Mouse (Mus musculus): Measurements from ENCODE around the gene Agbl4. TPM values are rescaled to one million over a fixed set of nuclear protein-coding genes. Genes with fewer than 3 reads are reported as not detected.

Agbl4 gene
- polyA plus RNA-seq, 1 experiment, result not detected

- Histone ChIP-seq H3K27me3 (replicated peaks) (no peaks in the 10 kb centered on the region), H3K9me3 (no peaks in the 10 kb centered on the region; the same call in 1 of the 2 replicates), H3K36me3 (replicated peaks; ENCODE audit: low read length) (no peaks in the 10 kb centered on the region), H3K4me3 (replicated peaks) (no peak overlapping the region), H3K4me1 (no peaks in the 10 kb centered on the region)
- TF ChIP-seq GATA1 (IDR thresholded peaks at IDR 0.05; ENCODE audit: borderline replicate concordance, low read length) (no peak), FLI1 (IDR thresholded peaks at IDR 0.05; ENCODE audit: low read length) (no peak)
Measured at GRCm38 (mm10) chr4:111555426-111555825, 1158.0 kb downstream of the Agbl4 start.

- Histone ChIP-seq H3K36me3 (replicated peaks; ENCODE audit: low read length) (no peaks in the 10 kb centered on the region), H3K4me3 (replicated peaks) (no peak overlapping the region), H3K27me3 (replicated peaks) (no peaks in the 10 kb centered on the region), H3K4me1 (no peaks in the 10 kb centered on the region), H3K9me3 (no peaks in the 10 kb centered on the region)
- TF ChIP-seq GATA1 (IDR thresholded peaks at IDR 0.05; ENCODE audit: borderline replicate concordance, low read length) (no peak), FLI1 (IDR thresholded peaks at IDR 0.05; ENCODE audit: low read length) (no peak)
Measured at GRCm38 (mm10) chr4:111577087-111577773, 1179.8 kb downstream of the Agbl4 start.

- no peaks in the 10 kb centered on the region for H3K9me3 ChIP-seq
- no peaks in the 10 kb centered on the region for H3K27me3 ChIP-seq (replicated peaks)
- no peak for TF ChIP-seq FLI1 (IDR thresholded peaks at IDR 0.05; ENCODE audit: low read length)
- no peak overlapping the region for H3K4me3 ChIP-seq (replicated peaks)
- H3K36me3 ChIP-seq (replicated peaks; ENCODE audit: low read length), result no peaks in the 10 kb centered on the region
- no peaks in the 10 kb centered on the region for H3K4me1 ChIP-seq
Measured at GRCm38 (mm10) chr4:111579115-111579862, 1181.8 kb downstream of the Agbl4 start.

- TF ChIP-seq FLI1 (IDR thresholded peaks at IDR 0.05; ENCODE audit: low read length), result no peak
- TF ChIP-seq GATA1 (IDR thresholded peaks at IDR 0.05; ENCODE audit: borderline replicate concordance, low read length), result no peak
- Histone ChIP-seq H3K36me3 (replicated peaks; ENCODE audit: low read length) (no peaks in the 10 kb centered on the region), H3K4me3 (replicated peaks) (no peak overlapping the region), H3K27me3 (replicated peaks) (no peaks in the 10 kb centered on the region), H3K4me1 (no peaks in the 10 kb centered on the region), H3K9me3 (no peaks in the 10 kb centered on the region)
Measured at GRCm38 (mm10) chr4:111579863-111580224, 1182.4 kb downstream of the Agbl4 start.

GRCm38 (mm10) chr4:111580239-111580638 is 1182.8 kb downstream of the Agbl4 start:
- Histone ChIP-seq H3K36me3 (replicated peaks; ENCODE audit: low read length) (no peaks in the 10 kb centered on the region), H3K4me3 (replicated peaks) (no peak overlapping the region), H3K9me3 (no peaks in the 10 kb centered on the region), H3K4me1 (no peaks in the 10 kb centered on the region), H3K27me3 (replicated peaks) (no peaks in the 10 kb centered on the region)
- TF ChIP-seq GATA1 (IDR thresholded peaks at IDR 0.05; ENCODE audit: borderline replicate concordance, low read length) (no peak), FLI1 (IDR thresholded peaks at IDR 0.05; ENCODE audit: low read length) (no peak)

GRCm38 (mm10) chr4:111583562-111584237 is 1186.2 kb downstream of the Agbl4 start:
- no peak for TF ChIP-seq GATA1 (IDR thresholded peaks at IDR 0.05; ENCODE audit: borderline replicate concordance, low read length)
- H3K36me3 ChIP-seq (replicated peaks; ENCODE audit: low read length), result no peaks in the 10 kb centered on the region

GRCm38 (mm10) chr4:111584286-111584685 is 1186.8 kb downstream of the Agbl4 start:
- TF ChIP-seq FLI1 (IDR thresholded peaks at IDR 0.05; ENCODE audit: low read length) (no peak), GATA1 (IDR thresholded peaks at IDR 0.05; ENCODE audit: borderline replicate concordance, low read length) (no peak)
- Histone ChIP-seq H3K27me3 (replicated peaks) (no peaks in the 10 kb centered on the region), H3K36me3 (replicated peaks; ENCODE audit: low read length) (no peaks in the 10 kb centered on the region), H3K9me3 (no peaks in the 10 kb centered on the region), H3K4me1 (no peaks in the 10 kb centered on the region), H3K4me3 (replicated peaks) (no peak overlapping the region)

More at GRCm38 (mm10) chr4:111583562-111584237, 1186.2 kb downstream of the Agbl4 start:
- Histone ChIP-seq H3K9me3 (no peaks in the 10 kb centered on the region), H3K27me3 (replicated peaks) (no peaks in the 10 kb centered on the region), H3K4me3 (replicated peaks) (no peak overlapping the region), H3K4me1 (no peaks in the 10 kb centered on the region)

- H3K4me1 ChIP-seq, result no peaks in the 10 kb centered on the region
- H3K9me3 ChIP-seq, result no peaks in the 10 kb centered on the region
- no peaks in the 10 kb centered on the region for H3K36me3 ChIP-seq (replicated peaks; ENCODE audit: low read length)
- H3K4me3 ChIP-seq (replicated peaks), result no peak overlapping the region
- no peaks in the 10 kb centered on the region for H3K27me3 ChIP-seq (replicated peaks)
- TF ChIP-seq FLI1 (IDR thresholded peaks at IDR 0.05; ENCODE audit: low read length) (no peak), GATA1 (IDR thresholded peaks at IDR 0.05; ENCODE audit: borderline replicate concordance, low read length) (no peak)
Measured at GRCm38 (mm10) chr4:111588211-111588610, 1190.8 kb downstream of the Agbl4 start.

GRCm38 (mm10) chr4:111589467-111590170 is 1192.2 kb downstream of the Agbl4 start:
- TF ChIP-seq GATA1 (IDR thresholded peaks at IDR 0.05; ENCODE audit: borderline replicate concordance, low read length), result no peak
- no peak for TF ChIP-seq FLI1 (IDR thresholded peaks at IDR 0.05; ENCODE audit: low read length)
- no peaks in the 10 kb centered on the region for H3K36me3 ChIP-seq (replicated peaks; ENCODE audit: low read length)
- H3K4me1 ChIP-seq, result no peaks in the 10 kb centered on the region

More at GRCm38 (mm10) chr4:111589467-111590170, 1192.2 kb downstream of the Agbl4 start:
- Histone ChIP-seq H3K9me3 (no peaks in the 10 kb centered on the region), H3K27me3 (replicated peaks) (no peaks in the 10 kb centered on the region), H3K4me3 (replicated peaks) (no peak overlapping the region)

Data from megakaryocyte, embryonic 14.5 days (primary cell).